Mouse (Mus musculus) kidney, embryonic 15.5 days (tissue): ENCODE measurements around the gene Ptcd1. TPM values are rescaled to one million over a fixed set of nuclear protein-coding genes. Genes with fewer than 3 reads are reported as not detected.
"Not testable (repeated sequence)": the region's sequence is repeated elsewhere in the genome, so short reads cannot be mapped to it uniquely, and the experiment has no call there.

Experiments
- ATAC-seq: fragments of 200-750 bp; cut with Nextera tagmentation; replicated peaks from 2 replicates; pipeline ENCODE4 v1.8.0; 2017; ENCODE audit warnings: moderate TSS enrichment; ENCODE audit not compliant: low FRiP score
- H3K27ac ChIP-seq: fragments of 300-500 bp; sonication (generic); 2 replicates; pipeline ENCODE4 v1.5.1; 2015; ENCODE audit warnings: mild to moderate bottlenecking, inconsistent platforms
- H3K27me3 ChIP-seq: fragments of 300-500 bp; sonication (generic); 2 replicates; pipeline ENCODE4 v1.6.1; 2015; ENCODE audit warnings: inconsistent platforms
- H3K36me3 ChIP-seq: fragments of 300-500 bp; sonication (generic); 2 replicates; pipeline ENCODE4 v1.6.1; 2015; ENCODE audit warnings: inconsistent platforms
- H3K4me1 ChIP-seq: fragments of 300-500 bp; sonication (generic); 2 replicates; pipeline ENCODE4 v1.6.1; 2015; ENCODE audit warnings: inconsistent platforms
- H3K4me2 ChIP-seq: fragments of 300-500 bp; sonication (generic); 2 replicates; pipeline ENCODE4 v1.6.1; 2015; ENCODE audit warnings: moderate library complexity, mild to moderate bottlenecking, inconsistent platforms
- H3K4me3 ChIP-seq: fragments of 300-500 bp; sonication (generic); replicated peaks from 2 replicates; pipeline ENCODE4 v1.5.1; 2015; ENCODE audit warnings: mild to moderate bottlenecking, inconsistent platforms
- H3K9ac ChIP-seq: fragments of 300-500 bp; sonication (generic); 2 replicates; pipeline ENCODE4 v1.6.1; 2015; ENCODE audit warnings: mild to moderate bottlenecking, inconsistent platforms
- H3K9me3 ChIP-seq: fragments of 300-500 bp; sonication (generic); replicated peaks from 2 replicates; pipeline ENCODE4 v1.6.1; 2016; ENCODE audit warnings: inconsistent platforms
- WGBS: fragments of 180-500 bp; shearing (Covaris S2); methylation state at CpG from one replicate; pipeline ENCODE4 v1.1.7; 2015; ENCODE audit warnings: mixed read lengths; 5-methylcytosine and 5-hydroxymethylcytosine counted together
- polyA plus RNA-seq: library from polyadenylated mRNA; unstranded; fragments of >200 nt; fragmentation: Nextera tagmentation; extraction: Ambion mirVana; gene quantifications from 2 replicates; pipeline ENCODE4 v1.2.1, GENCODE M21; 2015

Gene Ptcd1
- 16.9 and 17.4 TPM in 2 replicates for polyA plus RNA-seq

DNA sequence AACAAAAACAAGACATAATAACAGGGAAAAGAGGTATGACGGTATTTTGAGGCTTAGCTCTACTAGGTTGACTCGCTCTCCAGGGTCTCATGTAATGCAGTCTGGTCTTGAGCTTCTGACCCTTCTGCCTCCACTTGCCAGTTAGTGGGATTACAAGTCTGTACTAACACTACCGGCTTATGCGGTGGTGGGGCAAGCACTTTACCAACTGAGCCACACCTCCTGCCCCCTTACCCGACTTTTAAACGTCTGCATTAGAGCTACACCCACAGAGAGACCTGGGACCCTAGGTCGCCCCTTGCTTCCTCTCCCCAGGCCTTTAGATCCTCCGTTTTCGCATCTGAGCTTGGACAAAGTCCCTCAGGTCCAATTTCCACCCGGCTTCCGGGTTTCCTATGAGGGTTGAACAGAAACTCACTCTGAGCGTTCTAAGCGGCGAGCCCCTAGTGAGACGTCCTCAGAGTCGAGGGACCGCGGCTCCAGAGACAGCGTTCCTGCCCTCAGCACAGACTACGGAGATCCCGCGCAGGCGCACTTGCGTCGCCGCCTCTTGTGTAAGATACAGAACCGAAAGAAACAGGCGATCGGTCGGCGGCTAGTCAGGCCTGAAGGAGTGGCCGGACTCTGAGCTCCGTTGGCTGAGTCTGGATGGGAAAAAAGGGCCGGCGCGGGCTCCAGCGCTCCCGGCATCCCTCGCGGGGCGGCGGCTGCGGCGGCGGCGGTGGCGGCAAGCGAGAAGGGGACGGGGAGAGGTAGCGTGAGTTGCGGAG is at the start of gene Ptcd1, which contains the start of gene Cpsf4:
Ptcd1 (minus strand) TSS at position 573 of the 770 bp plus-strand sequence.
Cpsf4 (plus strand) TSS at position 678 of the 770 bp plus-strand sequence.
- ATAC-seq = peak; percentile 96
- under 1% methylated on average over 51 of the region's 51 CpGs for WGBS
- Histone ChIP-seq H3K27ac (peak within 1 kb of the TSS; percentile 90), H3K9ac (peak within 1 kb of the TSS; percentile 94), H3K9me3 (no peaks in the 10 kb centered on the region), H3K27me3 (no peaks in the 10 kb centered on the region), H3K4me3 (peak within 1 kb of the TSS; percentile 98), H3K36me3 (peaks cover 48% of the 10 kb centered on the region), H3K4me2 (peak within 1 kb of the TSS; percentile 85), H3K4me1 (peaks cover 37% of the 10 kb centered on the region)

DNA sequence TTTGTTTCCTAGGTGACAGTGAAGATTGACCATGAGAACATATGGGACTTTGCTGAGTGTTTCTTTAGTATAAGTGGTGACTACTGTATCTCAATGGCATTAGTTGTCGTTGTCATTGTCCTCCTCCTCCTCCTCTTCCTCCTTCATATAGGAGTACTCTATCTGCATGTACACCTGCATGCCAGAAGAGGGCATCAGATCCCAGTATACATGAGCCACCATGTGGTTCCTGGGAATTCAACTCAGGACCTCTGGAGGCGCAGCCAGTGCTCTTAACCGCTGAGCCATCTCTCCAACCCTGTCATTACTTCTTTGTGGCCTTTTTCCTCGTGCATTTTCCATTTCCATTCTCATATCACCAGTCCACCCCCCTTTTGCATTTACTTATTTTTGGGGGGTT is 47.8 kb upstream of the Ptcd1 start:
- Histone ChIP-seq H3K36me3 (peaks cover 77% of the 10 kb centered on the region), H3K27me3 (no peaks in the 10 kb centered on the region), H3K4me1 (no peaks in the 10 kb centered on the region), H3K4me3 (no peak overlapping the region), H3K9me3 (no peaks in the 10 kb centered on the region), H3K9ac (no peak overlapping the region), H3K27ac (no peak overlapping the region), H3K4me2 (no peak overlapping the region)
- WGBS = 80% methylated on average over 4 of the region's 4 CpGs
- no peak for ATAC-seq

DNA sequence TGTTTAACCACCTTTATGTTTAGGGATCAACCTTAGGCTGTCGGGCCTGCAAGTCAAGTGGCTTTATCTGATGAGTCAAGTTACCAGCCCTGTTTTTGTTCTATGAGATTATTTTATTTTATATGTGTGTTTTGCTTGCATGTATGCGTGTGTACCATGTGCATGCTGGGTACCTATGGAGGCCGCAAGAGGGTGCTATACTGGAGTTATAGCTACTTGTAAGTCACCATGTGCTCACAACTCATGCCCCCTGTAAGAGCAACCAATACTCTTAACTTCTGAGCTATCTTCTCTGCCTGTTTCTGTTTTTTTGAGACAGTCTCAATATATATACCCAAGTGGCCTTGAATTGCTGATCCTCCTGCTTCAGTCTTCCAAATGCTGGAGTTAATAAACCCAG is 46.6 kb upstream of the Ptcd1 start:
- 87% methylated on average over 3 of the region's 3 CpGs for WGBS
- Histone ChIP-seq H3K36me3 (peaks cover 75% of the 10 kb centered on the region), H3K4me1 (no peaks in the 10 kb centered on the region), H3K9ac (no peak overlapping the region), H3K9me3 (no peaks in the 10 kb centered on the region), H3K4me2 (no peak overlapping the region), H3K27ac (no peak overlapping the region), H3K27me3 (no peaks in the 10 kb centered on the region), H3K4me3 (no peak overlapping the region)
- ATAC-seq = no peak

DNA sequence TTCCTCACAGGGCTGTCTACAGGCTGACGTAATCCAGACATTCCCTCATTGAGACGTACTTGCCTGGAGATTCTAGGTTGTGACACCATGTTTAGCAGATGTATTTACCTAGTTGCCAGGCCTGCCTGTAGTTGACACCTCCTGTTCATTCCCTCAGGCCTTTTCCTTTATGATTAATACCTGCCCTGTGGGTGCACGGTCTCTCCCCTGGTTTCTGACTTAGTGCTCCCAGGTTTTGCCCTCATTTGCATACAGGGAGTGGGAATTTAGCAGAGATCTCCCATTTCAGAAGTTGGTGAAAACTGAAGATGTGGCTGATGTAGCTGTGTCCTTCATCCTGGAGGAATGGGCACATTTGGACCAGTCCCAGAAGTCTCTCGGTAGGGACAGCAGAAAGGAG is 45.3 kb upstream of the Ptcd1 start:
- H3K4me2 ChIP-seq = no peak overlapping the region
- H3K27ac ChIP-seq = no peak overlapping the region
- no peaks in the 10 kb centered on the region for H3K27me3 ChIP-seq
- WGBS = 94% methylated on average over 4 of the region's 4 CpGs
- H3K4me1 ChIP-seq = no peaks in the 10 kb centered on the region
- peaks cover 73% of the 10 kb centered on the region for H3K36me3 ChIP-seq
- no peak overlapping the region for H3K4me3 ChIP-seq
- no peak for ATAC-seq
- no peaks in the 10 kb centered on the region for H3K9me3 ChIP-seq
- no peak overlapping the region for H3K9ac ChIP-seq

DNA sequence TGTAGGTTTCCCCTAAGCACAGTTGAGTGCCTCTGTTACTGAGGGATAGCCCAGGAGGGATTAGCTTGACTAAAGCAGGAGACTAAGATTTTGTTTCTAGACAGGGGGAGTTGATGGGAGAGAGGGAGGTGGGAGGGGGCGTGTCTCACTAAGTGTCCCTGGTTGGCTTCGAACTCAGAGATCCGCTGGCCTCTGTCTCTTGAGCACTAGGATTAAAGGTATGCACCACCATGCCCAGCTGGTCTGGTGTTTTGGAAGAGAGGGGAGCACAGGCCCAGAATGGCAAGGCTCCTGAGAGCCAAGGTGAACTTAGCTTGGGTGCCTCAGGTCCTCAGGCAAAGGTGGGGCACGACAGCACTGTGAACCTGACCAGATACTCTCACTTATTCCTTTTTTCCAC is 44.4 kb upstream of the Ptcd1 start:
- H3K36me3 ChIP-seq = peaks cover 79% of the 10 kb centered on the region

DNA sequence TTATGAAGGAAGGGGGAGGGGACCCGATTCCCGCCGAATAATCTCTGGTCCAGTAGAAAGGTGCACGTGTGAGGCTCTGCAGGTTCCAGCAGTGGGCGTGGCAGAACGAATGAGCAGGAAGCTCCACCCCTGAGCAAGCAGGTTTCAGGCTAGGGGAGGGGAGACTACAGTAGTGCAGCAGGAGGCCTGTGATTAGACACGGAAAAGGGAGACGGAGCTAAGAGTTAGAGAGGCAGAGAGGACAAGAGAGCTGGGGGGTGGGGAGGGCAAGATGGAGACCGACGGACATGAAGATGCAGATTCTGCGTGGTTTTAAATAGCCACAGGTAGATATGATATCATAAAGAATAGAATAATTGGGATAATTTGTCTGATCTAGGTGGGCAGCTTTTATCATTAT is 41.5 kb upstream of the Ptcd1 start:
- peaks cover 59% of the 10 kb centered on the region for H3K36me3 ChIP-seq
- H3K4me1 ChIP-seq, H3K9ac ChIP-seq, H3K27me3 ChIP-seq, H3K4me3 ChIP-seq, H3K4me2 ChIP-seq, H3K9me3 ChIP-seq, ATAC-seq, H3K27ac ChIP-seq: not testable (repeated sequence)
- WGBS = 53% methylated on average over 11 of the region's 11 CpGs

More for the DNA sequence above, 44.4 kb upstream of the Ptcd1 start:
- ATAC-seq = no peak
- Histone ChIP-seq H3K4me1 (no peaks in the 10 kb centered on the region), H3K9me3 (no peaks in the 10 kb centered on the region), H3K4me3 (no peak overlapping the region), H3K27me3 (no peaks in the 10 kb centered on the region), H3K9ac (no peak overlapping the region), H3K27ac (no peak overlapping the region), H3K4me2 (no peak overlapping the region)
- WGBS = 93% methylated on average over 4 of the region's 4 CpGs

DNA sequence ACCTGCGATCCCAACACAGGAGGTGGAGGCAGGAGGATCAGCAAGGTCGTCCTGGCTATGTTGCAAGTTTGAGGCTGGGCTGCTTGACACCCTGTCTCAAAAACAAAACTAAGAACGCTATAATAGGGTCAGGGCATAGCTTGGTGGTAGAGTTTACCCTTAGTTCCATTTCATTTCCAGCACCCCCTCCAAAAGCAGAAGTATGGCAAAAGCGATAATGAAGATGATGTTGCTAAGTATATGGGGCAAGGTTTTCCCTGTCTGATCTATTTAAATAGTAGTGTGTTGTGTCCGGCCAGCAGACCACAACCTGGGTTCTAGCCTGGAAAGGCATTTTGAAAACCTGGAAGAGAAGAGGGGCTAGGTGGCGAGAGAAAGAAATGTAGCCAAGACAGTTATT is 41.0 kb upstream of the Ptcd1 start:
- Histone ChIP-seq H3K4me1 (peaks cover 13% of the 10 kb centered on the region), H3K4me2 (no peak overlapping the region), H3K36me3 (peaks cover 54% of the 10 kb centered on the region), H3K27me3 (no peaks in the 10 kb centered on the region), H3K9ac (no peak overlapping the region), H3K27ac (no peak overlapping the region), H3K4me3 (no peak overlapping the region), H3K9me3 (no peaks in the 10 kb centered on the region)
- WGBS = 92% methylated on average over 6 of the region's 6 CpGs
- ATAC-seq = no peak

DNA sequence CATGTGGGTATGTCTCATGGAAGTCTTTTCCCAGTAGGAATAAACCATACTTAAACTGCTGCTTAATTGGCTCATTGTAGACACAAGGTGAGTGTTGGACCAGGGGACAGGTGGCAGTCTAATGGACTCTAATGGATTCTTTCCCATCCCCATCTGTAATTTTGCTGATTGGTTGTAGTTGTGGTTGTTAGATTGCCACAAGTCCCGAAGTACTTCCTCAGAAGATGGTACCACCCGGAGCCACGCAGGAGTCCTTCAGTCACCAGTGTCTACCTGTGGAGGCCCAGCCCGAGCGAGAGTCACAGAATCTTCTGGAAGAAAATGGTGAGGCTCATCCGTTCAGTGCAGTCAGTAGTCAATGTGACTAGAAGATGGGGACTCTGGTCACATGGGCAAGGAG is 40.5 kb upstream of the Ptcd1 start:
- peaks cover 49% of the 10 kb centered on the region for H3K36me3 ChIP-seq
- no peak overlapping the region for H3K27ac ChIP-seq
- H3K4me3 ChIP-seq = no peak overlapping the region
- WGBS = 96% methylated on average over 6 of the region's 6 CpGs
- H3K27me3 ChIP-seq = no peaks in the 10 kb centered on the region
- peaks cover 14% of the 10 kb centered on the region for H3K4me1 ChIP-seq
- H3K4me2 ChIP-seq = no peak overlapping the region
- ATAC-seq = no peak
- no peak overlapping the region for H3K9ac ChIP-seq
- no peaks in the 10 kb centered on the region for H3K9me3 ChIP-seq

DNA sequence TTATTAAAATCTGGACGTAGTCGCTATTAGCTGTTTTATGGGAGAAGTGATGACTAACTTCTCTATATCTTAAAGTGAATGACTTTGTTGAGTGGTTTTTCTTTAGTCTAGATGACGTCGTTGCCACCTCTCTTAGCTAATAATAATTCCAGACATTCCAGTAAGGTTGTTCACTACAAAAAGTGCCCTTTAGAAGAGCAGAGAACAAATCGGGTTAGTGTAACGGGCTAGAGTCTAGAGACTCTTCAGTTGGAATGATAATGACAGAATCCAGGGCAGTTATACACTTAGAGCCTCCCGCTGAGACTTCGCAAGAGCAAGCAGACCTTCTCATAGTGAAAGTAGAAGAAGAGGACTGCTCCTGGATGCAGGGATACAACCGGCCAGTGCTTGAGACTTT is 38.1 kb upstream of the Ptcd1 start:
- H3K27me3 ChIP-seq = no peaks in the 10 kb centered on the region
- peak overlapping the region; percentile 72 for H3K4me2 ChIP-seq
- H3K4me3 ChIP-seq = peak overlapping the region; percentile 60
- H3K4me1 ChIP-seq = peaks cover 24% of the 10 kb centered on the region
- no peak for ATAC-seq
- H3K9me3 ChIP-seq = no peaks in the 10 kb centered on the region
- peak overlapping the region; percentile 47 for H3K9ac ChIP-seq
- H3K27ac ChIP-seq = no peak overlapping the region
- 25% methylated on average over 9 of the region's 9 CpGs for WGBS
- H3K36me3 ChIP-seq = peaks cover 26% of the 10 kb centered on the region

DNA sequence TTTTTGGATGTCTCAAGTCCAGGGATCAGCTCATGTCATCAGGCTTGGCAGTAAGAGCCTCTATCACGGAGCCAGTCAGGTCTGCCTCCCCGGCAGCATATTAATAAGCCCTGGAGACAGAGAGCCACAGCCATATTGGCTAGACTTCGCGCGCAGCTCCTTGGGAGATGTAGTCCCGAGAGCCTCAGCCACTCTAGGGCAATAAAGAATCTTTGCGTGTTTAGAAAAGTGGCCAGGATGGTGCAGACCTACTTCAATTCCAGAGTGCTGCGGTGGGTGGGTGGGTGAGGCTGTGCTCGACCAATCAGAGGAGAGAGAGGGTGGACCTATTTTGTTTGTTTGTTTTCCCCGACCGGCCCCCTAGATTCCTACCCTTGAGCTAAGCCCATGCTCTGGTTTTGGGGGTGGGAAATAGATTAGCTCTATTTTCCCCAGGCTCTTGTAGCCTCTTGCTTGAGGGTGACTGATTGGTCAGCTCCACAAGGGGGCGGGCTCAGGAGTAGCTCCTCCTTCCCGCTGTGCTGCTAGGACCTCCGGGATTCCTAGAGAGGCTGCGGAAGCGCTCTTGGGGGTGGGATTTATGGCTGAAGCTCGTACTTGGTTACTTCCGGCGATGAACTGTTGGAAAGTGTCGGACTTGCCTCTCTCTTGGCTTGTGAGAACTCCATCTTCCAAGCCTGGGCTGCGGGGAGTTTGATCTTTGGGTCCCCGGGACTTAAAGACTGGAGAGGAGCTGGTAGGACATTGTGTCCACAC is 37.2 kb upstream of the Ptcd1 start, which contains the start of gene Zkscan5:
Zkscan5 (plus strand) TSS at position 627 of the 756 bp plus-strand sequence.
- Histone ChIP-seq H3K27me3 (no peaks in the 10 kb centered on the region), H3K4me2 (peak within 1 kb of the TSS; percentile 72), H3K9me3 (no peaks in the 10 kb centered on the region), H3K4me3 (peak within 1 kb of the TSS; percentile 60), H3K36me3 (peaks cover 17% of the 10 kb centered on the region), H3K4me1 (peaks cover 24% of the 10 kb centered on the region), H3K9ac (peak within 1 kb of the TSS; percentile 51), H3K27ac (peak within 1 kb of the TSS; percentile 94)
- ATAC-seq = peak; percentile 98
- under 1% methylated on average over 22 of the region's 22 CpGs for WGBS

DNA sequence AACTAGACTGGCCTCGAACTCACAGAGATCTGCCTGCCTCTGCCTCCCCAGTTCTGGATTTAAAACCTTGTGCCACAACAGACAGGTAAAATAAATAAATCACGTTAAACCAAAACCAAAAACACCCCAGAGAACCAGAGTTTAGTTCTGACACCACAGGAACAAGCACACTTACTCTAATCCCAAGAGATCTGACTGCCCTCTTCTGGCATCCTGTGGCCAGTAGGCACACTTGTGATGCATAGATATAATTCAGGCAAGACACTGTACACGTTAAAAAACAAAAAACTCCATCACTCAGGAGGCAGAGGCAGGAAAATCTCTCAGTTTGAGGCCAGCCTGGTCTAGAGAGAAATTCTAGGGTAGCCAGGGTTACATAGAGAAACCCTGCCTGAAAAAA is 35.5 kb upstream of the Ptcd1 start:
- Histone ChIP-seq H3K4me1 (peaks cover 24% of the 10 kb centered on the region), H3K9ac (no peak overlapping the region), H3K36me3 (peaks cover 17% of the 10 kb centered on the region), H3K27ac (no peak overlapping the region), H3K27me3 (no peaks in the 10 kb centered on the region), H3K4me2 (no peak overlapping the region), H3K4me3 (no peak overlapping the region), H3K9me3 (no peaks in the 10 kb centered on the region)
- 56% methylated on average over 3 of the region's 3 CpGs for WGBS
- ATAC-seq = no peak

DNA sequence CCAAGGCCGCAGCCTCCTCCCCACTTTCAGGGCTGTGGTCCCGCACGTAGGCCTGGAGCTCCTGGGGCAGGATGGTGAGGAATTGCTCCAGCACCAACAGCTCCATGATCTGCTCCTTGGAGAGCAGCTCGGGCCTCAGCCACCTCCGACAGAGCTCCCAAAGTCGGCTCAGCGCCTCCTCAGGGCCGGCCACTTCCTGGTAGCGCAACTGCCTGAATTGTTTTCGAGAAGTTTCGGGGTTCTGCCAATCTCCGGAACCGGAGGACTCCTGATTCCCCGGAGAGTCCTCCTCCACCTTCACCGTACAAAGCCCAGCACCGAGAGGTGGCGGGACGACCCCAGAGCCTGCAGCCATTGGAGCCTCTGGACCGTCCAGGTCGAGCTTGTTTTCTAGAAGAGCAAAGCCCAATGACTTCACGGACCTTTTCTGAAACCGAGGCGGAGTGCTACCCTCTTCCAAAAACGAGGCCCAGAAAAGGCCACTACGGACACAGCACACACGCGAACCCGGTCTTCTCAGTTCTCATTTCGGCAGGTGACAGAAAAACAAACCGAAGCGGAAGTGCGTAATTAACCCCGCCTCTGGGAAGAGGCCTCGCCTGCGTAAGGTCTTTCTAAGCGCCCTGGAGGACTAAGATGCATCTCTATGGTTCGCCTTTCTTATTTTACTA is 34.5 kb upstream of the Ptcd1 start, which contains the start of gene Zkscan14:
Zkscan14 (minus strand) TSS at position 548 of the 671 bp plus-strand sequence.
- H3K27me3 ChIP-seq = no peaks in the 10 kb centered on the region
- H3K9me3 ChIP-seq = no peaks in the 10 kb centered on the region
- peak within 1 kb of the TSS; percentile 92 for H3K4me2 ChIP-seq
- peak within 1 kb of the TSS; percentile 63 for H3K4me3 ChIP-seq
- peak within 1 kb of the TSS; percentile 33 for H3K27ac ChIP-seq
- H3K36me3 ChIP-seq = peaks cover 13% of the 10 kb centered on the region
- WGBS = 1% methylated on average over 37 of the region's 37 CpGs
- peaks cover 24% of the 10 kb centered on the region for H3K4me1 ChIP-seq
- H3K9ac ChIP-seq = peak within 1 kb of the TSS; percentile 73
- ATAC-seq = 0 out of 2 replicates have a peak, but pooled peaks have one; percentile 5
